Comparison of ENCODE assay signal across 14 mouse cellular contexts in genomic region chr3:107690366-107690765, GRCm38 (mm10). TPM values are rescaled to one million over a fixed set of nuclear protein-coding genes. Genes with fewer than 3 reads are reported as not detected.
A peak's percentile ranks its signal among the peaks of the same experiment; 100 is the strongest.
DNase-seq lines count a peak whose midpoint lies in the region; ATAC-seq lines count a peak whose summit lies in the region.
"Had no signal": no experiment of that assay in that cellular context is flagged by ENCODE, and none has a peak within 500 bp of the region (broad histone marks: within the 10 kb centered on the region; RNA-seq: fewer than 3 reads in every experiment).

No protein-coding gene starts in this region.

- ATAC-seq in forebrain, embryonic 14.5 days = no peak
- ATAC-seq in forebrain, embryonic 12.5 days (ENCODE audit: low FRiP score) = no peak
- peak; percentile 35; the same call in 1 of the 2 replicates for ATAC-seq in hindbrain, embryonic 15.5 days (ENCODE audit: low FRiP score, low read depth)

- peaks cover 35% of the 10 kb centered on the region for H3K4me1 ChIP-seq in forebrain, embryonic 14.5 days (ENCODE audit: control insufficient read depth, insufficient read depth, low read length)
- H3K4me1 ChIP-seq in forebrain, embryonic 12.5 days = peaks cover 41% of the 10 kb centered on the region
- peaks cover 66% of the 10 kb centered on the region for H3K4me1 ChIP-seq in hindbrain, embryonic 15.5 days (replicated peaks)

- H3K9me3 ChIP-seq in forebrain, embryonic 14.5 days (replicated peaks; ENCODE audit: control insufficient read depth, low read length) = no peaks in the 10 kb centered on the region
- H3K9me3 ChIP-seq in forebrain, embryonic 12.5 days = no peaks in the 10 kb centered on the region
- no peaks in the 10 kb centered on the region for H3K9me3 ChIP-seq in hindbrain, embryonic 15.5 days
- H3K9me3 ChIP-seq: embryonic facial prominence, embryonic 13.5 days; limb, embryonic 15.5 days; megakaryocyte, embryonic 14.5 days had no signal

- WGBS in forebrain, embryonic 14.5 days = 70% methylated on average over 2 of the region's 2 CpGs
- WGBS in forebrain, embryonic 12.5 days = 75% methylated on average over 2 of the region's 2 CpGs
- WGBS in hindbrain, embryonic 15.5 days = 40% methylated on average over 2 of the region's 2 CpGs

- H3K36me3 ChIP-seq in forebrain, embryonic 14.5 days (ENCODE audit: control insufficient read depth, insufficient read depth, low read length) = no peaks in the 10 kb centered on the region
- H3K36me3 ChIP-seq in forebrain, embryonic 12.5 days (replicated peaks) = no peaks in the 10 kb centered on the region
- 0 out of 2 replicates have a peak, but pooled peaks cover 3% of the 10 kb centered on the region for H3K36me3 ChIP-seq in hindbrain, embryonic 15.5 days
- H3K36me3 ChIP-seq: embryonic facial prominence, embryonic 13.5 days; limb, embryonic 15.5 days had no signal

- H3K4me2 ChIP-seq in forebrain, embryonic 14.5 days (ENCODE audit: low read length) = no peak overlapping the region
- no peak overlapping the region for H3K4me2 ChIP-seq in forebrain, embryonic 12.5 days
- peak overlapping the region; percentile 9; the same call in 1 of the 2 replicates for H3K4me2 ChIP-seq in hindbrain, embryonic 15.5 days
- H3K4me2 ChIP-seq: embryonic facial prominence, embryonic 13.5 days; limb, embryonic 15.5 days had no signal

- DNase-seq in forebrain, embryonic 14.5 days (ENCODE audit: low spot score) = no peak
- DNase-seq in layer of hippocampus, adult 8-10 months (ENCODE audit: low spot score in 2 of 2) = peak; percentile 37 to 47
- DNase-seq in layer of hippocampus, postnatal 10 days (ENCODE audit: low spot score in 2 of 2) = no peak
- DNase-seq in adrenal gland, postnatal 10 days = peak; percentile 41
- DNase-seq in urinary bladder, adult 2 months (ENCODE audit: low spot score) = no peak
- DNase-seq in lung, postnatal 4 days = no peak

- no peak overlapping the region for H3K4me3 ChIP-seq in forebrain, embryonic 14.5 days (ENCODE audit: low read depth, low read length)
- H3K4me3 ChIP-seq in forebrain, embryonic 12.5 days (replicated peaks) = no peak overlapping the region
- H3K4me3 ChIP-seq in hindbrain, embryonic 15.5 days = no peak overlapping the region
- H3K4me3 ChIP-seq: embryonic facial prominence, embryonic 13.5 days; limb, embryonic 15.5 days; megakaryocyte, embryonic 14.5 days had no signal

- no peak overlapping the region for H3K27ac ChIP-seq in forebrain, embryonic 14.5 days (ENCODE audit: low read depth, low read length)
- H3K27ac ChIP-seq in forebrain, embryonic 12.5 days = no peak overlapping the region
- peak overlapping the region; percentile 53; the same call in 1 of the 2 replicates for H3K27ac ChIP-seq in hindbrain, embryonic 15.5 days (replicated peaks)
- H3K27ac ChIP-seq: embryonic facial prominence, embryonic 13.5 days; limb, embryonic 15.5 days had no signal

- no peaks in the 10 kb centered on the region for H3K27me3 ChIP-seq in forebrain, embryonic 14.5 days (replicated peaks; ENCODE audit: control insufficient read depth, insufficient read depth, low read length)
- H3K27me3 ChIP-seq in forebrain, embryonic 12.5 days = no peaks in the 10 kb centered on the region
- no peaks in the 10 kb centered on the region for H3K27me3 ChIP-seq in hindbrain, embryonic 15.5 days
- H3K27me3 ChIP-seq: embryonic facial prominence, embryonic 13.5 days; limb, embryonic 15.5 days; megakaryocyte, embryonic 14.5 days had no signal

- peak overlapping the region; percentile 13; the same call in 1 of the 2 replicates for H3K9ac ChIP-seq in forebrain, embryonic 14.5 days (ENCODE audit: low read length)
- no peak overlapping the region for H3K9ac ChIP-seq in forebrain, embryonic 12.5 days
- H3K9ac ChIP-seq in hindbrain, embryonic 15.5 days = no peak overlapping the region
- H3K9ac ChIP-seq: embryonic facial prominence, embryonic 13.5 days; limb, embryonic 15.5 days had no signal

RNA-seq across cellular contexts. Expression of gene Ahcyl1, which starts 6.0 kb away (rescaled TPM):
- 104 and 105 TPM in 2 replicates for polyA plus RNA-seq in forebrain, embryonic 14.5 days (2014; fragmentation: Nextera tagmentation; extraction: Ambion mirVana)
- 124 and 130 TPM in 2 replicates for polyA plus RNA-seq in forebrain, embryonic 12.5 days (2016; fragmentation: Nextera tagmentation; extraction: Ambion mirVana)
- total RNA-seq in layer of hippocampus, adult 8-10 months (2022) = 100 to 1,000 TPM; 302 to 352 (median 331) TPM
- total RNA-seq in layer of hippocampus, postnatal 10 days (2021) = 100 to 1,000 TPM; 268 to 272 TPM
- total RNA-seq in adrenal gland, postnatal 10 days (2021) = 100 to 1,000 TPM; 249 to 285 TPM
- 110 and 112 TPM in 2 replicates for polyA plus RNA-seq in hindbrain, embryonic 15.5 days (2015; fragmentation: Nextera tagmentation; extraction: Ambion mirVana)
- 101 and 110 TPM in 2 replicates for polyA plus RNA-seq in urinary bladder, adult 2 months (2012; rRNA removed)

RNA-seq across cellular contexts. Expression of gene Strip1, which starts 58.9 kb away (rescaled TPM):
- 134 and 141 TPM in 2 replicates for polyA plus RNA-seq in forebrain, embryonic 14.5 days (2014; fragmentation: Nextera tagmentation; extraction: Ambion mirVana)
- polyA plus RNA-seq in forebrain, embryonic 12.5 days (2016; fragmentation: Nextera tagmentation; extraction: Ambion mirVana) = 115 and 120 TPM in 2 replicates
- total RNA-seq in layer of hippocampus, adult 8-10 months (2022) = 10 to 100 TPM; 68.0 to 82.8 (median 70.7) TPM
- total RNA-seq in layer of hippocampus, postnatal 10 days (2021) = 10 to 100 TPM; 90.6 to 98.7 TPM
- total RNA-seq in adrenal gland, postnatal 10 days (2021) = 10 to 100 TPM; 30.2 to 36.4 TPM
- polyA plus RNA-seq in hindbrain, embryonic 15.5 days (2015; fragmentation: Nextera tagmentation; extraction: Ambion mirVana) = 141 and 157 TPM in 2 replicates
- polyA plus RNA-seq in urinary bladder, adult 2 months (2012; rRNA removed) = 33.4 and 37.7 TPM in 2 replicates

RNA-seq across cellular contexts. Expression of gene Gm10961, which starts 59.2 kb away (rescaled TPM):
- polyA plus RNA-seq in forebrain, embryonic 14.5 days (2014; fragmentation: Nextera tagmentation; extraction: Ambion mirVana) = not detected in 2 replicates
- not detected in 2 replicates for polyA plus RNA-seq in forebrain, embryonic 12.5 days (2016; fragmentation: Nextera tagmentation; extraction: Ambion mirVana)
- not detected for total RNA-seq in layer of hippocampus, adult 8-10 months (2022)
- total RNA-seq in layer of hippocampus, postnatal 10 days (2021) = not detected
- not detected for total RNA-seq in adrenal gland, postnatal 10 days (2021)
- polyA plus RNA-seq in hindbrain, embryonic 15.5 days (2015; fragmentation: Nextera tagmentation; extraction: Ambion mirVana) = not detected in 2 replicates
- not detected in 2 replicates for polyA plus RNA-seq in urinary bladder, adult 2 months (2012; rRNA removed)
- total RNA-seq: gastrocnemius, adult 18-20 months; hematopoietic stem cell, adult 5-6 weeks had no signal
- polyA plus RNA-seq: embryonic facial prominence, embryonic 13.5 days; limb, embryonic 15.5 days; testis, adult 2 months had no signal

Comparison
In these comparisons a context has a peak if more than half of its experiments do, and no peak if none do; other contexts are left out.
1. DNase-seq: peak in layer of hippocampus, adult 8-10 months (2 of 2) and adrenal gland, postnatal 10 days (single experiment); none in forebrain, embryonic 14.5 days (single experiment), layer of hippocampus, postnatal 10 days (0 of 2), urinary bladder, adult 2 months (single experiment) and lung, postnatal 4 days (0 of 2).